Mouse (Mus musculus): ENCODE data around the gene Gm26938. TPM values are rescaled to one million over a fixed set of nuclear protein-coding genes. Genes with fewer than 3 reads are reported as not detected.

Gene Gm26938
- total RNA-seq, 2 experiments from 2014 or later = not detected

GRCm38 (mm10) chr5:139818056-139818455, 8.2 kb downstream of the Gm26938 start:
- no peak for DNase-seq
- intact Hi-C loops (cut with DNase I) = loop anchor here (5.0 kb wide), 1 partner anchor 36 kb away; no protein-coding TSS in a partner anchor

GRCm38 (mm10) chr5:139817292-139817691, 8.9 kb downstream of the Gm26938 start:
- intact Hi-C loops (cut with DNase I) = loop anchor here (5.0 kb wide), 1 partner anchor 35 kb away; no protein-coding TSS in a partner anchor
- DNase-seq = no peak

- no peak for DNase-seq
- intact Hi-C loops (cut with DNase I) = loop anchor here (5.0 kb wide), 1 partner anchor 34 kb away; no protein-coding TSS in a partner anchor
Observed at GRCm38 (mm10) chr5:139816445-139816844, 9.8 kb downstream of the Gm26938 start.

GRCm38 (mm10) chr5:139815964-139816363, 10.2 kb downstream of the Gm26938 start:
- intact Hi-C loops (cut with DNase I) = loop anchor here (5.0 kb wide), 1 partner anchor 34 kb away; no protein-coding TSS in a partner anchor
- DNase-seq = no peak

GRCm38 (mm10) chr5:139813963-139814381, 12.2 kb downstream of the Gm26938 start:
- intact Hi-C loops (cut with DNase I) = no loop called here
- DNase-seq = no peak

GRCm38 (mm10) chr5:139813126-139813490, 13.1 kb downstream of the Gm26938 start:
- no peak for DNase-seq
- intact Hi-C loops (cut with DNase I) = no loop called here

- DNase-seq = no peak
- intact Hi-C loops (cut with DNase I) = no loop called here
Observed at GRCm38 (mm10) chr5:139812398-139813125, 13.6 kb downstream of the Gm26938 start.

GRCm38 (mm10) chr5:139811677-139812397, 14.4 kb downstream of the Gm26938 start:
- intact Hi-C loops (cut with DNase I) = no loop called here
- no peak for DNase-seq

- intact Hi-C loops (cut with DNase I) = no loop called here
Observed at GRCm38 (mm10) chr5:139809397-139809796, 16.8 kb downstream of the Gm26938 start.

GRCm38 (mm10) chr5:139805924-139806323, 20.3 kb downstream of the Gm26938 start:
- DNase-seq = no peak
- intact Hi-C loops (cut with DNase I) = no loop called here

More at GRCm38 (mm10) chr5:139809397-139809796, 16.8 kb downstream of the Gm26938 start:
- DNase-seq = no peak

GRCm38 (mm10) chr5:139804573-139805111, 21.6 kb downstream of the Gm26938 start:
- DNase-seq = no peak

GRCm38 (mm10) chr5:139804107-139804551, 22.1 kb downstream of the Gm26938 start:
- intact Hi-C loops (cut with DNase I) = no loop called here
- no peak for DNase-seq

More at GRCm38 (mm10) chr5:139804573-139805111, 21.6 kb downstream of the Gm26938 start:
- intact Hi-C loops (cut with DNase I) = no loop called here

GRCm38 (mm10) chr5:139803601-139804102, 22.6 kb downstream of the Gm26938 start:
- no peak for DNase-seq
- intact Hi-C loops (cut with DNase I) = no loop called here

- intact Hi-C loops (cut with DNase I) = no loop called here
- DNase-seq = no peak
Observed at GRCm38 (mm10) chr5:139803165-139803564, 23.0 kb downstream of the Gm26938 start.

GRCm38 (mm10) chr5:139801880-139802279, 24.3 kb downstream of the Gm26938 start:
- DNase-seq = no peak
- intact Hi-C loops (cut with DNase I) = no loop called here

- intact Hi-C loops (cut with DNase I) = no loop called here
- DNase-seq = no peak
Observed at GRCm38 (mm10) chr5:139801231-139801630, 25.0 kb downstream of the Gm26938 start.

- no peak for DNase-seq
- intact Hi-C loops (cut with DNase I) = no loop called here
Observed at GRCm38 (mm10) chr5:139799801-139800590, 26.2 kb downstream of the Gm26938 start.

- intact Hi-C loops (cut with DNase I) = no loop called here
Observed at GRCm38 (mm10) chr5:139799041-139799440, 27.2 kb downstream of the Gm26938 start.

GRCm38 (mm10) chr5:139798168-139798900, 27.9 kb downstream of the Gm26938 start:
- DNase-seq = no peak
- intact Hi-C loops (cut with DNase I) = no loop called here

More at GRCm38 (mm10) chr5:139799041-139799440, 27.2 kb downstream of the Gm26938 start:
- no peak for DNase-seq

Measured in gastrocnemius, postnatal 36 days (tissue).